Mouse (Mus musculus): ENCODE results near the gene 4930595D18Rik. TPM values are rescaled to one million over a fixed set of nuclear protein-coding genes. Genes with fewer than 3 reads are reported as not detected.

Gene 4930595D18Rik
- total and polyA plus RNA-seq, 3 experiments = 0.35 TPM; not detected in 2

GRCm38 (mm10) chr12:111207641-111208040 is 23.4 kb upstream of the 4930595D18Rik start:
- Histone ChIP-seq H3K4me1 (ENCODE audit: control insufficient read depth in 1 of 2, insufficient read depth in 2 of 2, low read length in 2 of 2) (no peaks in the 10 kb centered on the region), H3K27me3 (ENCODE audit: control insufficient read depth in 1 of 2, insufficient read depth in 2 of 2, low read length in 2 of 2) (no peaks in the 10 kb centered on the region), H3K27ac (ENCODE audit: control insufficient read depth, low read depth, low read length) (no peak overlapping the region), H3K9ac (ENCODE audit: control insufficient read depth, low read depth, low read length, poor library complexity, severe bottlenecking) (no peak overlapping the region), H3K79me2 (ENCODE audit: control insufficient read depth, insufficient read depth, low read length, poor library complexity) (peaks cover 16% of the 10 kb centered on the region), H3K9me3 (replicated peaks; ENCODE audit: insufficient read depth, low read length) (no peaks in the 10 kb centered on the region), H3K36me3 (ENCODE audit: control insufficient read depth in 1 of 2, insufficient read depth in 2 of 2, low read length in 2 of 2) (peaks cover 0 to 6% of the 10 kb centered on the region in 2 experiments; a peak in 2 of 4 replicates), H3K4me3 (ENCODE audit: control insufficient read depth in 1 of 2, insufficient read depth in 1 of 2, low read depth in 2 of 2, low read length in 2 of 2) (no peak overlapping the region)
- no peak for TF ChIP-seq MYC (IDR thresholded peaks at IDR 0.05; ENCODE audit: low read depth, low read length)
- TF ChIP-seq ZNF384 (IDR thresholded peaks at IDR 0.05; ENCODE audit: low read depth, low read length) = peak; percentile 70
- DNase-seq (ENCODE audit: low read depth, low spot score) = no peak

GRCm38 (mm10) chr12:111203945-111204344 is 19.7 kb upstream of the 4930595D18Rik start:
- Histone ChIP-seq H3K36me3 (ENCODE audit: control insufficient read depth in 1 of 2, insufficient read depth in 2 of 2, low read length in 2 of 2) (no peaks in the 10 kb centered on the region), H3K27me3 (ENCODE audit: control insufficient read depth in 1 of 2, insufficient read depth in 2 of 2, low read length in 2 of 2) (no peaks in the 10 kb centered on the region), H3K27ac (ENCODE audit: control insufficient read depth, low read depth, low read length) (no peak overlapping the region), H3K4me1 (ENCODE audit: control insufficient read depth in 1 of 2, insufficient read depth in 2 of 2, low read length in 2 of 2) (no peaks in the 10 kb centered on the region), H3K79me2 (ENCODE audit: control insufficient read depth, insufficient read depth, low read length, poor library complexity) (peaks cover 17% of the 10 kb centered on the region), H3K4me3 (ENCODE audit: control insufficient read depth in 1 of 2, insufficient read depth in 1 of 2, low read depth in 2 of 2, low read length in 2 of 2) (no peak overlapping the region), H3K9ac (ENCODE audit: control insufficient read depth, low read depth, low read length, poor library complexity, severe bottlenecking) (no peak overlapping the region), H3K9me3 (replicated peaks; ENCODE audit: insufficient read depth, low read length) (no peaks in the 10 kb centered on the region)
- TF ChIP-seq MEF2A (IDR thresholded peaks at IDR 0.05; ENCODE audit: extremely low read depth, insufficient replicate concordance, low read depth, low read length, poor library complexity, severe bottlenecking) (no peak), USF2 (IDR thresholded peaks at IDR 0.05; ENCODE audit: borderline replicate concordance in 1 of 2, insufficient read depth in 1 of 2, low read depth in 1 of 2, low read length in 2 of 2) (no peak), POLR2AphosphoS5 (IDR thresholded peaks at IDR 0.05; ENCODE audit: borderline replicate concordance, low read depth, low read length) (no peak), GABPA (IDR thresholded peaks at IDR 0.05; ENCODE audit: low read depth, low read length) (no peak), UBTF (IDR thresholded peaks at IDR 0.05; ENCODE audit: borderline replicate concordance, insufficient read depth, low read depth, low read length) (no peak), HCFC1 (IDR thresholded peaks at IDR 0.05; ENCODE audit: low read depth, low read length) (no peak), TAL1 (IDR thresholded peaks at IDR 0.05; ENCODE audit: low read length) (no peak), MXI1 (IDR thresholded peaks at IDR 0.05; ENCODE audit: low read depth, low read length) (no peak), BHLHE40 (IDR thresholded peaks at IDR 0.05; ENCODE audit: borderline replicate concordance, low read depth, low read length) (no peak), GATA1 (IDR thresholded peaks at IDR 0.05; ENCODE audit: low read depth, low read length) (no peak)
- no peak for DNase-seq (ENCODE audit: low read depth, low spot score)

GRCm38 (mm10) chr12:111203076-111203475 is 18.8 kb upstream of the 4930595D18Rik start:
- no peak for DNase-seq (ENCODE audit: low read depth, low spot score)
- peaks cover 0 to under 1% of the 10 kb centered on the region in 2 experiments; a peak in 1 of 4 replicates for H3K36me3 ChIP-seq (ENCODE audit: control insufficient read depth in 1 of 2, insufficient read depth in 2 of 2, low read length in 2 of 2)
- no peak for TF ChIP-seq MYB (IDR thresholded peaks at IDR 0.05; ENCODE audit: low read depth, low read length)
- no peak for TF ChIP-seq MEF2A (IDR thresholded peaks at IDR 0.05; ENCODE audit: extremely low read depth, insufficient replicate concordance, low read depth, low read length, poor library complexity, severe bottlenecking)
- no peak for TF ChIP-seq MAZ (IDR thresholded peaks at IDR 0.05; ENCODE audit: low read depth, low read length)
- TF ChIP-seq NRF1 (IDR thresholded peaks at IDR 0.05; ENCODE audit: insufficient read depth, low read depth, low read length, poor library complexity, severe bottlenecking) = no peak
- no peak overlapping the region for H3K9ac ChIP-seq (ENCODE audit: control insufficient read depth, low read depth, low read length, poor library complexity, severe bottlenecking)
- no peak overlapping the region for H3K4me3 ChIP-seq (ENCODE audit: control insufficient read depth in 1 of 2, insufficient read depth in 1 of 2, low read depth in 2 of 2, low read length in 2 of 2)
- H3K9me3 ChIP-seq (replicated peaks; ENCODE audit: insufficient read depth, low read length) = no peaks in the 10 kb centered on the region
- H3K79me2 ChIP-seq (ENCODE audit: control insufficient read depth, insufficient read depth, low read length, poor library complexity) = peaks cover 17% of the 10 kb centered on the region
- H3K4me1 ChIP-seq (ENCODE audit: control insufficient read depth in 1 of 2, insufficient read depth in 2 of 2, low read length in 2 of 2) = no peaks in the 10 kb centered on the region
- H3K27me3 ChIP-seq (ENCODE audit: control insufficient read depth in 1 of 2, insufficient read depth in 2 of 2, low read length in 2 of 2) = no peaks in the 10 kb centered on the region
- H3K27ac ChIP-seq (ENCODE audit: control insufficient read depth, low read depth, low read length) = no peak overlapping the region

All from MEL (cell line).